Mouse (Mus musculus) heart, embryonic 10.5 days (tissue): ENCODE results near the gene Nemp2. TPM values are rescaled to one million over a fixed set of nuclear protein-coding genes. Genes with fewer than 3 reads are reported as not detected.

Source experiments
- DNase-seq: peaks from one replicate; pipeline ENCODE4 v3.0.0-alpha.2; 2017; ENCODE audit warnings: low spot score
- H3K27ac ChIP-seq: fragments of 300-500 bp; sonication (generic); 2 replicates; pipeline ENCODE4 v1.5.1; 2016; ENCODE audit warnings: mild to moderate bottlenecking
- H3K27me3 ChIP-seq: fragments of 300-500 bp; sonication (generic); 2 replicates; pipeline ENCODE4 v1.6.1; 2016; ENCODE audit warnings: mild to moderate bottlenecking; ENCODE audit not compliant: poor library complexity, insufficient read depth, severe bottlenecking
- H3K36me3 ChIP-seq: fragments of 300-500 bp; sonication (generic); 2 replicates; pipeline ENCODE4 v1.6.1; 2016; ENCODE audit warnings: mild to moderate bottlenecking, moderate library complexity
- H3K4me1 ChIP-seq: fragments of 300-500 bp; sonication (generic); 2 replicates; pipeline ENCODE4 v1.6.1; 2016; ENCODE audit warnings: mild to moderate bottlenecking
- H3K4me3 ChIP-seq: fragments of 300-500 bp; sonication (generic); 2 replicates; pipeline ENCODE4 v1.5.1; 2016; ENCODE audit warnings: mild to moderate bottlenecking, moderate library complexity
- H3K9me3 ChIP-seq: fragments of 300-500 bp; sonication (generic); 2 replicates; pipeline ENCODE4 v1.6.1; 2016; ENCODE audit warnings: mild to moderate bottlenecking, moderate library complexity
- WGBS: fragments of 180-500 bp; shearing (Covaris S2); methylation state at CpG from one replicate; pipeline ENCODE4 v1.1.7; 2016; 5-methylcytosine and 5-hydroxymethylcytosine counted together
- polyA plus RNA-seq: library from polyadenylated mRNA; unstranded; fragments of >200 nt; fragmentation: Nextera tagmentation; extraction: Ambion mirVana; gene quantifications from 2 replicates; pipeline ENCODE4 v1.2.1, GENCODE M21; 2016

The Nemp2 gene
- polyA plus RNA-seq = 6.3 and 6.6 TPM in 2 replicates

- Histone ChIP-seq H3K36me3 (peaks cover 5% of the 10 kb centered on the region; the same call in 1 of the 2 replicates), H3K4me3 (peak within 1 kb of the TSS; percentile 95), H3K27ac (peak within 1 kb of the TSS; percentile 97), H3K4me1 (peaks cover 6% of the 10 kb centered on the region; the same call in 1 of the 2 replicates), H3K9me3 (no peaks in the 10 kb centered on the region), H3K27me3 (no peaks in the 10 kb centered on the region)
- 0% methylated on average over 44 of the region's 44 CpGs for WGBS
- DNase-seq = peak; percentile 95
Measured at GRCm38 (mm10) chr1:52630248-52630936, at the start of gene Nemp2. TSS of gene Nemp2 (plus strand) at chr1:52630703.

DNA sequence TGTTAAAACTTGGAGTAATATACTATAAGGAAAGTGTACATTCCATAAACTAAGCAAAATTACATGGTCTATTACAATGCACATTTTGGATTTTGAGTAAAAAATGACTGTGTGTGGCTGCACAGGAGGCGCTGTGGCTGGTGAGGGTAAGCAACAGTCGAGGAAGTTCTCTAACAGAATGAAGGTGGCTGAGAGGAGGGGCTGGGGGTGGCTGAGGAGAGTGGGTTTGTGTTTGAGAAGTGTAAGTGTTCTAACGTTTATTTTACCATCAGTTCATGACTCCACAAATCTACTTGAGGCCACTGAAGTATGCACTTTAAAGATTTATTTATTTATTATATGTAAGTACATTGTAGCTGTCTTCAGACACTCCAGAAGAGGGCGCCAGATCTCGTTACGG, 48.8 kb upstream of the Nemp2 start:
- Histone ChIP-seq H3K27me3 (no peaks in the 10 kb centered on the region), H3K4me1 (peaks cover 23% of the 10 kb centered on the region), H3K36me3 (no peaks in the 10 kb centered on the region), H3K9me3 (no peaks in the 10 kb centered on the region), H3K27ac (no peak overlapping the region), H3K4me3 (no peak overlapping the region)
- no peak for DNase-seq
- 78% methylated on average over 6 of the region's 6 CpGs for WGBS

DNA sequence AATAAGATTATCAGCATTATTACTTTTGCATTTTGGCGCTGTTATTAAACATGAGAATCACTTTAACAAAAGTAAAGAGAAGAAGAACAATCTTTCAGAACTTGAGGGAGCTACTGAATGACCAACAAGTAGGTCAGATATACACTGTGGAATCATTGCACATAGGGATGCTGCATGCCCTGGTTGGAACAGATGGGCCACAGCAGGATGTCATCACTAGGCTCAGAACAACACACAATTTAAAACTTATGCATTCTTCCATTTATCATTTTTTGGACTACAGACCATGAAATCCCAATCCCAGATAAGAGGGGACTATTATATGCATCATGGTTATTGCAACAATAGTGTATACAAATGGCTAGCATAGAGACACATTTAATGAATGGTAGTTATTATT, 47.6 kb upstream of the Nemp2 start:
- no peaks in the 10 kb centered on the region for H3K9me3 ChIP-seq
- no peak overlapping the region for H3K4me3 ChIP-seq
- 76% methylated on average over 1 of the region's 1 CpGs for WGBS
- no peaks in the 10 kb centered on the region for H3K36me3 ChIP-seq
- H3K4me1 ChIP-seq = peaks cover 20% of the 10 kb centered on the region
- no peak for DNase-seq
- no peaks in the 10 kb centered on the region for H3K27me3 ChIP-seq
- H3K27ac ChIP-seq = no peak overlapping the region

DNA sequence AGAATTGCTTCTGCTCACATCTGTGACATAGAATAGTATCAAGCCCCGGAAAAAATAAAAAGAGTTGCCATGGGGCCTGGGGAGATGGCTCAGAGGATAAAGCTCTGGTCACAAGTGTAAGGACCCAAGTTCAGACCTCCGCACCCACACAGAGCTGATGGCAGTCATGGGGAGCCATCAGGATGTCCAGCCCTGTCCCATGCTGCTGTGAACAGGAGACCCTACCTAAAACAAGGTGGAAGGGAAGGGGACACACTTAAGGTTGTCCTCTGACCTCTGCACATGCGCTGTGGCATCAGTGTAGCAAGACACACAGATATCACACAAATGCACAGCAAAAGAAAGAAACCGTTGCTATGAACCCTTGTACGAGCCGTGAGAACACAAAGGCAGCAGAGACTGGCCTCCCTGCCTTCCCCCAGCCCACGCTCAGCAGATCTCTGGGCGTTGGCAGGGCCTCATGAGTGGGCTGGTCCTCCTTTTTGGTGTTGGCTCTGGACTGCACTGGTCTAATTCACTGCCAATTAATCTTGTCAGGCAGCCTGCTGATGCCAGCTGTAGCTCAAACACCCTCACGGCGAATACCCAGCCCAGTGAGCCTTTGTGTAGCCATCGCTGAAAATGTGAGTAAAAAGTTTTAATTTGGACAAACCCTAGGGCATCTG, 33.4 kb upstream of the Nemp2 start:
- peaks cover 17% of the 10 kb centered on the region for H3K4me1 ChIP-seq
- no peaks in the 10 kb centered on the region for H3K9me3 ChIP-seq
- no peaks in the 10 kb centered on the region for H3K27me3 ChIP-seq
- DNase-seq = no peak
- WGBS = 71% methylated on average over 11 of the region's 11 CpGs
- H3K27ac ChIP-seq = peak overlapping the region; percentile 52; the same call in 1 of the 2 replicates
- H3K4me3 ChIP-seq = no peak overlapping the region
- H3K36me3 ChIP-seq = no peaks in the 10 kb centered on the region

DNA sequence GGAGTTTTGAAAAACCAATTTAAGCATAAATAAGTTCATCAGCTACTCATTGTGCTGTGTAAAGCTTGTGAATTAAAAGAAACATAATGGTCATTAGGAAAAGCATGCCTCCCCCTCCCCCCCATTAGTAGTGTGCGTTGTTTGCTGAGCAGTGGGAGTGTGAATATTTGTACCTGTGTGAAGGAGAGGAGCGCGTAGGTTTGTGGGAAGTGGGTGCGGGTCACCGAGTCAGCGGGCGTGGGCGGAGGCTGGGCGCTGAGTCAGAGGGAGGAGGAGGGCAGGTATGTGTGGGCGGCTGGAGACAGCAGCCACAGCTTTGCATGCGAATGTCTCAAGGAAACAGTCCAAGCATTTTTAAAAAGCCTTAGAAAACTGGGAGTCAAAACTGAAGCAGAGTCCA, 32.7 kb upstream of the Nemp2 start:
- no peaks in the 10 kb centered on the region for H3K27me3 ChIP-seq
- peak overlapping the region; percentile 36; the same call in 1 of the 2 replicates for H3K4me3 ChIP-seq
- no peak for DNase-seq
- WGBS = 46% methylated on average over 11 of the region's 11 CpGs
- peak overlapping the region; percentile 29; the same call in 1 of the 2 replicates for H3K27ac ChIP-seq
- no peaks in the 10 kb centered on the region for H3K9me3 ChIP-seq
- peaks cover 17% of the 10 kb centered on the region for H3K4me1 ChIP-seq
- no peaks in the 10 kb centered on the region for H3K36me3 ChIP-seq

- no peak for DNase-seq
- peaks cover 17% of the 10 kb centered on the region for H3K4me1 ChIP-seq
- no peak overlapping the region for H3K4me3 ChIP-seq
- peak overlapping the region; percentile 29; the same call in 1 of the 2 replicates for H3K27ac ChIP-seq
- no peaks in the 10 kb centered on the region for H3K27me3 ChIP-seq
- no peaks in the 10 kb centered on the region for H3K9me3 ChIP-seq
- no peaks in the 10 kb centered on the region for H3K36me3 ChIP-seq
- WGBS = 76% methylated on average over 4 of the region's 4 CpGs
Measured at GRCm38 (mm10) chr1:52598361-52598760, 32.1 kb upstream of the Nemp2 start.

GRCm38 (mm10) chr1:52601496-52601895, 29.0 kb upstream of the Nemp2 start:
- H3K4me3 ChIP-seq = no peak overlapping the region
- H3K27ac ChIP-seq = no peak overlapping the region
- WGBS = 77% methylated on average over 3 of the region's 3 CpGs
- H3K36me3 ChIP-seq = no peaks in the 10 kb centered on the region
- peaks cover 17% of the 10 kb centered on the region for H3K4me1 ChIP-seq
- DNase-seq = no peak
- no peaks in the 10 kb centered on the region; the same call in 1 of the 2 replicates for H3K9me3 ChIP-seq
- no peaks in the 10 kb centered on the region for H3K27me3 ChIP-seq

- Histone ChIP-seq H3K4me3 (no peak overlapping the region), H3K4me1 (no peaks in the 10 kb centered on the region), H3K27ac (no peak overlapping the region), H3K9me3 (no peaks in the 10 kb centered on the region; the same call in 1 of the 2 replicates), H3K27me3 (no peaks in the 10 kb centered on the region), H3K36me3 (no peaks in the 10 kb centered on the region)
- no peak for DNase-seq
- WGBS = 52% methylated on average over 1 of the region's 1 CpGs
Measured at GRCm38 (mm10) chr1:52607700-52608099, 22.8 kb upstream of the Nemp2 start.

GRCm38 (mm10) chr1:52608486-52608885, 22.0 kb upstream of the Nemp2 start:
- 84% methylated on average over 4 of the region's 4 CpGs for WGBS
- no peak overlapping the region for H3K4me3 ChIP-seq

DNA sequence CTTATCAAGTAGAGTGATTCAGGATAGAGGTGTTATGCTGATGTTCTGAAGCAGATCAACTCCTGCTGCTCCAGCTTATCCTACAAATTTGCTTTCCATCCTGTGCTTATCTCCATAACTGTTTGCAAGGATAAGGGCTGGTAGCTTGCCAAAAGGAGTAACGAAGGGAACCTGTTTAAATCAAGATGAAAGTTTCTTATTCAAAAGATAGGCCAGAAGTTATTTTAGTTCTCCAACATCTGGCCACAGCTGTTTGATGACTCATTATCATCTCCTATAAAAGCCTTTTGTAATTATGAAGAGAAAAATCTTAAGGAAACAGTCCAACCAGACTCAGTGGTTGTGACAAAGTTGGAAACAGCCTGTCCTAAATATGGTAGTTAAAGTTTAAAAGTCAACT, 12.3 kb upstream of the Nemp2 start:
- H3K9me3 ChIP-seq = no peaks in the 10 kb centered on the region
- H3K27ac ChIP-seq = no peak overlapping the region
- H3K36me3 ChIP-seq = no peaks in the 10 kb centered on the region
- H3K4me3 ChIP-seq = no peak overlapping the region
- DNase-seq = no peak
- no peaks in the 10 kb centered on the region for H3K4me1 ChIP-seq
- no peaks in the 10 kb centered on the region for H3K27me3 ChIP-seq
- WGBS = 51% methylated on average over 1 of the region's 1 CpGs

More at GRCm38 (mm10) chr1:52608486-52608885, 22.0 kb upstream of the Nemp2 start:
- H3K36me3 ChIP-seq = no peaks in the 10 kb centered on the region
- no peaks in the 10 kb centered on the region for H3K4me1 ChIP-seq
- no peaks in the 10 kb centered on the region; the same call in 1 of the 2 replicates for H3K9me3 ChIP-seq
- H3K27me3 ChIP-seq = no peaks in the 10 kb centered on the region
- DNase-seq = no peak
- H3K27ac ChIP-seq = no peak overlapping the region

DNA sequence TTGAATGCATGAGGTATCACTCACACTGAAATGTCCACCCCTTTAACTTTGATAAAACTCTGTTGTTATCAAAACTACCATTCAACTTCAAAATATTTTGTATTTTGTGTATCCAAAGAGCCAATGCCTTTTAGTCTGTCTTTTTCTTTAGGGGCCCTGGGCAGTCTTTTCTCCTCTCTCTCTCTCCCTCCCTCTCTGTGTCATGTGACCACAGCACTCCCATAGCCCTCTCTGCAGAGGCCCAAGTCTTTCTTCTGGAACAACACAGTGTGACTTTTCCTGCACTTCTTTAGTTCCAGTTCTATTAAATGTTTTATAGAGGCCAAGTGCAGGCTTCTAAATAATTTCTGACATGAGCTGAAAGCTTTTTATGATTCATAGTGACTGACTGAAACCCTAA, 10.1 kb upstream of the Nemp2 start:
- DNase-seq = no peak
- Histone ChIP-seq H3K27ac (no peak overlapping the region), H3K4me3 (no peak overlapping the region), H3K27me3 (no peaks in the 10 kb centered on the region), H3K9me3 (no peaks in the 10 kb centered on the region), H3K4me1 (no peaks in the 10 kb centered on the region), H3K36me3 (no peaks in the 10 kb centered on the region)

DNA sequence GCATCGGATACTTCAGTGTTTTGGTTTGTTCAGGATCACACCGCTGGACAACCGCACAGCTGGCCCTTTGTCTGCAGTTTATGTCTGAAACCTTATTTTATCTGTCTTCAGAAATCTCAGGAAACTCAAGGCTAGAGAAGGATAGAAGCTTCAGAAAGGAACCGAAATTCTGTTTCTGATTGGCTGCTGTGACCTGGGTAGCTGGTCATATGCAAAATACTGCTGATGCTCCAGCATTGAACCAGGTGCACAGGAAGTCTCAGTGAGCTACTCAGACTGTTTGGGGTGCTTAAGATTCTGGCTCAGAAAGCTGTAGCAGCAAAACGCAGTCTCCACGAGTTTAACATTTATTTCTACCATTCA, 415 bp downstream of the Nemp2 start:
- peaks cover 5% of the 10 kb centered on the region; the same call in 1 of the 2 replicates for H3K36me3 ChIP-seq
- H3K9me3 ChIP-seq = no peaks in the 10 kb centered on the region
- no peak for DNase-seq
- H3K27ac ChIP-seq = peak overlapping the region; percentile 97
- H3K4me3 ChIP-seq = peak overlapping the region; percentile 95
- peaks cover 6% of the 10 kb centered on the region; the same call in 1 of the 2 replicates for H3K4me1 ChIP-seq
- 1% methylated on average over 6 of the region's 6 CpGs for WGBS
- no peaks in the 10 kb centered on the region for H3K27me3 ChIP-seq

DNA sequence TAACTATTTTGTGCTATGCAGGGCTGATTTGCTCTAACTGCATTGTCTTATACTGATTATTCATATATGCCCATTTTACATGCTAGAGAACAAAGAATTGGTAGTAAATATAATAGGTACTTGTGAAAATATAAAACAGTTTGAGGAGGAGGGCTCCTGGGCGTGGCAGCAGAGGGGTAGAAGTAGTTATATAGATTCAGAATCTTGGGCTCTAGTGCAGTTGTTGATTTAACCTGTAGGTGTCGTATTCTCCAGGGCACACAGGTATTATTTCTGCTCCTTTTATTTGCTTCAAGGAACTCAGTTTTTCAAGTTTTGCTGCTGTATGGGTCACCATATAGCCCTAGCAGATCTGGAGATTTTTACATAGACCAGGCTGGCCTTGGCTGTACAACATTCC, 1.1 kb downstream of the Nemp2 start:
- peak overlapping the region; percentile 95 for H3K4me3 ChIP-seq

More for the DNA sequence above, 1.1 kb downstream of the Nemp2 start:
- 68% methylated on average over 2 of the region's 2 CpGs for WGBS
- H3K9me3 ChIP-seq = no peaks in the 10 kb centered on the region
- no peak for DNase-seq
- no peak overlapping the region for H3K27ac ChIP-seq
- H3K36me3 ChIP-seq = peaks cover 5% of the 10 kb centered on the region; the same call in 1 of the 2 replicates
- H3K4me1 ChIP-seq = peaks cover 6% of the 10 kb centered on the region; the same call in 1 of the 2 replicates
- H3K27me3 ChIP-seq = no peaks in the 10 kb centered on the region
